Mouse (Mus musculus): ENCODE data around the gene Nufip2. TPM values are rescaled to one million over a fixed set of nuclear protein-coding genes. Genes with fewer than 3 reads are reported as not detected.
A peak's percentile ranks its signal among the peaks of the same experiment; 100 is the strongest.
"Not testable (repeated sequence)": the region's sequence is repeated elsewhere in the genome, so short reads cannot be mapped to it uniquely, and the experiment has no call there.

Nufip2 gene
- polyA plus RNA-seq (2015; fragmentation: Nextera tagmentation; extraction: Ambion mirVana) = 3.4 and 3.6 TPM in 2 replicates

DNA sequence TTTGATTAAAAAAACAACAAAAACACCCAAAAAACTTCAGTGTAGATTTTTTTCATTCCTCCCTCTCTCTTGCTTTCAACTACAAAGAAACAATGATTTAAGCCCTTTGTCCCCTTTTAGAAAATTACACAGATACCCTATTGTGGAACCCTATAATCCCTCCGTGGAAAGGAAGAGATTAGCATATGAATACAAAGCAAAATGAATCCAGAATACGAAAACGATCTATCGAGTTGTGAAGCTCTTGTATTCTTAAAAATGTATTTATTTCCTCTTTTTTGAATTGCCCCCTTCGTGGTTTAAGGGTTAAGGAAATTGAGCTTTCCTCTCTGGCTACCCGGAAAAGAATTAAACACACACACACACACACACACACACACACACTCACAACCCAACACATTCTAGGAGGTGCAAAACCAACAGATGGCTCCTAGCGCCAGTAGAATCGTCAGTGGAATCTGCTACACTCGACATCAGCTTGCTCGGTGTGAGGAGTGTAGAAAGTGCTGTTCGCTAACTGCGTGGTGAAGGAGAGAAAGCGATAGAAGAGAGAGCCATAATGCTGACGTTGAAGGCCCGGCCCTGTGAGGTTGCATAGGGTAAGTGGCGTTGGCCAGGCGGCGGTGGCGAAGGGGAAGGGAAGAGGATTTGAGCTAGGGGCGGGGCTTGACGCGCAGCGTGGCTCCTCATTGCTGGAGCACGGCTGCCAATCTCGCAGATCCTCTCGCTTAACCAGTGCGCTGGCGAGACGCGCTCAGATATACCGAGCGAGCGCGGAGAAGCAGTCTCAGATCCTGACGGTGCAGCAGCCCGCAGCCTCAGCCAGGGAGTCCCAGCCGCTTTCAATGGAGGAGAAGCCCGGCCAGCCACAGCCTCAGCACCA is at the start of gene Nufip2:
TSS of gene Nufip2 (plus strand) at position 773 of the 883 bp plus-strand sequence.
- H3K27ac ChIP-seq (ENCODE audit: low read length) = peak within 1 kb of the TSS; percentile 98
- H3K4me1 ChIP-seq (ENCODE audit: insufficient read depth, low read length) = peaks cover 10% of the 10 kb centered on the region
- peak within 1 kb of the TSS; percentile 79 for H3K4me3 ChIP-seq (ENCODE audit: low read length)
- H3K27me3 ChIP-seq (ENCODE audit: insufficient read depth, low read length) = no peaks in the 10 kb centered on the region
- 0 out of 2 replicates have a peak, but pooled peaks cover 2% of the 10 kb centered on the region for H3K36me3 ChIP-seq (ENCODE audit: insufficient read depth, low read length)
- H3K9me3 ChIP-seq (ENCODE audit: low read length) = no peaks in the 10 kb centered on the region
- peak within 1 kb of the TSS; percentile 60 for H3K4me2 ChIP-seq (replicated peaks; ENCODE audit: low read depth, low read length)
- ATAC-seq (ENCODE audit: low FRiP score, low TSS enrichment) = peak; percentile 99
- H3K9ac ChIP-seq (replicated peaks; ENCODE audit: low read length) = peak within 1 kb of the TSS; percentile 90
- WGBS = under 1% methylated on average over 38 of the region's 38 CpGs

DNA sequence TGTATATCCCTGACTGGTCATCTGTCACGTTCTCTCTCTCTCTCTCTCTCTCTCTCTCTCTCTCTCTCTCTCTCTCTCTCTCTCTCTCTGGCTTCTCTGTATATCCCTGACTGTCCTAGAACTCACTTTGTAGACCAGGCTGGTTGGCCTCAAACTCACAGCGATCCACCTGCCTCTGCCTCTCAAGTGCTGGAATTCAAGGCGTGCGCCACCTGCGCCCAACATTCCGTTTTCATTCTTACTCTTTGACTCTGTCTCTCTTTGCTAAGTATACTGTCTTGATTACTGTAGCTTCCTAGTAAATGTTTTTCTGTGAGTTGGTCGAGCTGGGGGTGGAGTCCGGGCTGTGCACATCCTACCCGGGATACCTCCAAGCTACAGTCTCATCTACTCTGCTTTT is 44.6 kb upstream of the Nufip2 start:
- Histone ChIP-seq H3K4me2 (replicated peaks; ENCODE audit: low read depth, low read length) (no peak overlapping the region), H3K27me3 (ENCODE audit: insufficient read depth, low read length) (no peaks in the 10 kb centered on the region), H3K27ac (ENCODE audit: low read length) (no peak overlapping the region), H3K36me3 (ENCODE audit: insufficient read depth, low read length) (no peaks in the 10 kb centered on the region), H3K4me3 (ENCODE audit: low read length) (no peak overlapping the region), H3K4me1 (ENCODE audit: insufficient read depth, low read length) (no peaks in the 10 kb centered on the region), H3K9me3 (ENCODE audit: low read length) (no peaks in the 10 kb centered on the region), H3K9ac (replicated peaks; ENCODE audit: low read length) (no peak overlapping the region)
- WGBS = 72% methylated on average over 9 of the region's 9 CpGs
- no peak for ATAC-seq (ENCODE audit: low FRiP score, low TSS enrichment)

GRCm38 (mm10) chr11:77645481-77645880 is 40.5 kb upstream of the Nufip2 start:
- 87% methylated on average over 4 of the region's 4 CpGs for WGBS
- Histone ChIP-seq H3K9me3 (ENCODE audit: low read length) (no peaks in the 10 kb centered on the region), H3K4me2 (replicated peaks; ENCODE audit: low read depth, low read length) (no peak overlapping the region)

GRCm38 (mm10) chr11:77648878-77649277 is 37.1 kb upstream of the Nufip2 start:
- Histone ChIP-seq H3K4me2 (replicated peaks; ENCODE audit: low read depth, low read length) (no peak overlapping the region), H3K36me3 (ENCODE audit: insufficient read depth, low read length) (no peaks in the 10 kb centered on the region), H3K4me1 (ENCODE audit: insufficient read depth, low read length) (no peaks in the 10 kb centered on the region), H3K4me3 (ENCODE audit: low read length) (no peak overlapping the region), H3K9me3 (ENCODE audit: low read length) (no peaks in the 10 kb centered on the region), H3K27ac (ENCODE audit: low read length) (no peak overlapping the region), H3K9ac (replicated peaks; ENCODE audit: low read length) (no peak overlapping the region), H3K27me3 (ENCODE audit: insufficient read depth, low read length) (no peaks in the 10 kb centered on the region)
- 62% methylated on average over 7 of the region's 7 CpGs for WGBS
- ATAC-seq (ENCODE audit: low FRiP score, low TSS enrichment) = no peak

More at GRCm38 (mm10) chr11:77645481-77645880, 40.5 kb upstream of the Nufip2 start:
- Histone ChIP-seq H3K36me3 (ENCODE audit: insufficient read depth, low read length) (no peaks in the 10 kb centered on the region), H3K4me1 (ENCODE audit: insufficient read depth, low read length) (no peaks in the 10 kb centered on the region), H3K27ac (ENCODE audit: low read length) (no peak overlapping the region), H3K9ac (replicated peaks; ENCODE audit: low read length) (no peak overlapping the region), H3K27me3 (ENCODE audit: insufficient read depth, low read length) (no peaks in the 10 kb centered on the region), H3K4me3 (ENCODE audit: low read length) (no peak overlapping the region)
- no peak for ATAC-seq (ENCODE audit: low FRiP score, low TSS enrichment)

- no peak for ATAC-seq (ENCODE audit: low FRiP score, low TSS enrichment)
- no peak overlapping the region for H3K9ac ChIP-seq (replicated peaks; ENCODE audit: low read length)
- no peak overlapping the region for H3K27ac ChIP-seq (ENCODE audit: low read length)
- 61% methylated on average over 6 of the region's 6 CpGs for WGBS
- no peaks in the 10 kb centered on the region for H3K9me3 ChIP-seq (ENCODE audit: low read length)
- H3K27me3 ChIP-seq (ENCODE audit: insufficient read depth, low read length) = no peaks in the 10 kb centered on the region
- H3K36me3 ChIP-seq (ENCODE audit: insufficient read depth, low read length) = no peaks in the 10 kb centered on the region
- H3K4me3 ChIP-seq (ENCODE audit: low read length) = no peak overlapping the region
- H3K4me1 ChIP-seq (ENCODE audit: insufficient read depth, low read length) = no peaks in the 10 kb centered on the region
- H3K4me2 ChIP-seq (replicated peaks; ENCODE audit: low read depth, low read length) = no peak overlapping the region
Measured at GRCm38 (mm10) chr11:77652484-77652883, 33.5 kb upstream of the Nufip2 start.

DNA sequence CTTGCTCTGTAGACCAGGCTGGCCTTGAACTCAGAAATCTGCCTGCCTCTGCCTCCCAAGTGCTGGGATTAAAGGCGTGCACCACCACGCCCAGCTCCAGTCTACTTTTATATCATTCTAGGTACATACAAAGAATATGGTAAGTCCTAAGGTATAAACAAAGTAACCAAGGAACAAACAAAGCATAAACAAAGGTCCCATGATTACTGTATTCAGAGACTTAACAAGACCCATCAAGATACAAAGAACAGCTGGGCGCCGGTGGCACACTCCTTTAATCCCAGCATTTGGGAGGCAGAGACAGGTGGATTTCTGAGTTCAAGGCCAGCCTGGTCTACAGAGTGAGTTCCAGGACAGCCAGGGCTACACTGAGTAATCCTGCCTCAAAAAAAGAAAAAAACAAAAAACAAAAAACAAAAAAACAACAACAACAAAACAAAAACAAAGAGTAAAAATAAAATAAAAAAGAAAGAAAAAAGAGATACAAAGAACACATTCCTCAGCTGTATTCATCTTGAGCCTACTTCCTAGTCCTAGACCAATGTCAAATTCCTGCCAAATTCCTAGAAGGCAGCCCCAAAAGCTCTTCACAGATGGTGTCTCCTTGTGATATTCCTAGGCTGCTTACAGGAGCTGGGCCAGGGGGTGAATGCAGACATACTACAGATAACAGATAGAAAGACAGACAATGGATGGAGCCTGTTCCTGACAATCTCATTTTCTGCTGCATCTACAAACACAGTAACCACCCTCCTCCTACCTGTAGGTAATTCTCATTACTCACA is 32.4 kb upstream of the Nufip2 start:
- H3K4me3 ChIP-seq (ENCODE audit: low read length); H3K36me3 ChIP-seq (ENCODE audit: insufficient read depth, low read length); H3K9me3 ChIP-seq (ENCODE audit: low read length); H3K27me3 ChIP-seq (ENCODE audit: insufficient read depth, low read length); H3K9ac ChIP-seq (replicated peaks; ENCODE audit: low read length); H3K4me2 ChIP-seq (replicated peaks; ENCODE audit: low read depth, low read length); H3K4me1 ChIP-seq (ENCODE audit: insufficient read depth, low read length); H3K27ac ChIP-seq (ENCODE audit: low read length); ATAC-seq (ENCODE audit: low FRiP score, low TSS enrichment): not testable (repeated sequence)
- 94% methylated on average over 4 of the region's 4 CpGs for WGBS

- Histone ChIP-seq H3K27me3 (ENCODE audit: insufficient read depth, low read length) (no peaks in the 10 kb centered on the region), H3K27ac (ENCODE audit: low read length) (no peak overlapping the region), H3K4me1 (ENCODE audit: insufficient read depth, low read length) (no peaks in the 10 kb centered on the region), H3K9me3 (ENCODE audit: low read length) (no peaks in the 10 kb centered on the region), H3K4me3 (ENCODE audit: low read length) (no peak overlapping the region), H3K36me3 (ENCODE audit: insufficient read depth, low read length) (no peaks in the 10 kb centered on the region), H3K4me2 (replicated peaks; ENCODE audit: low read depth, low read length) (no peak overlapping the region), H3K9ac (replicated peaks; ENCODE audit: low read length) (no peak overlapping the region)
- WGBS = 63% methylated on average over 4 of the region's 4 CpGs
- no peak for ATAC-seq (ENCODE audit: low FRiP score, low TSS enrichment)
Measured at GRCm38 (mm10) chr11:77659986-77660385, 26.0 kb upstream of the Nufip2 start.

GRCm38 (mm10) chr11:77663639-77664038 is 22.3 kb upstream of the Nufip2 start:
- Histone ChIP-seq H3K9me3 (ENCODE audit: low read length) (no peaks in the 10 kb centered on the region), H3K27ac (ENCODE audit: low read length) (no peak overlapping the region), H3K27me3 (ENCODE audit: insufficient read depth, low read length) (no peaks in the 10 kb centered on the region), H3K36me3 (ENCODE audit: insufficient read depth, low read length) (no peaks in the 10 kb centered on the region), H3K4me3 (ENCODE audit: low read length) (no peak overlapping the region), H3K4me2 (replicated peaks; ENCODE audit: low read depth, low read length) (no peak overlapping the region), H3K4me1 (ENCODE audit: insufficient read depth, low read length) (no peaks in the 10 kb centered on the region), H3K9ac (replicated peaks; ENCODE audit: low read length) (no peak overlapping the region)
- 62% methylated on average over 6 of the region's 6 CpGs for WGBS
- ATAC-seq (ENCODE audit: low FRiP score, low TSS enrichment) = no peak

DNA sequence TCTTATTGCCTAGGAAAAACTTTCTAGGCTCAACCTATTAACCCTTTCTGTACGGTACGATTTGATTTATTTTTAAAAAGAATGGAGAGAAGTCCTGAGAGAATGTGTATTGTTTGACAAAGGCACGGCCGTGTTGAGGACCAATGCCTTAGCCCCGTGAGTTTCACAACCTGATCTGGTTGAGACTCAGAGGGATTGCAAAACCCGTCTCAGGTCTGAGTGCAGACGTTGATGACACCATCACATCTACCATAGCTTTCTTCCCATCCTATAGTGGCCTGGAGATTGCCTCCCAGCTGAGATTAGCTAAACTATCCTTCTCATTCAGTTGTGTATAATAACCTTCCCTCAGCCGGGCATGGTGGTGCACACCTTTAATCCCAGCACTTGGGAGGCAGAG is 21.9 kb upstream of the Nufip2 start:
- Histone ChIP-seq H3K4me2 (replicated peaks; ENCODE audit: low read depth, low read length) (no peak overlapping the region), H3K27me3 (ENCODE audit: insufficient read depth, low read length) (no peaks in the 10 kb centered on the region), H3K9ac (replicated peaks; ENCODE audit: low read length) (no peak overlapping the region), H3K9me3 (ENCODE audit: low read length) (no peaks in the 10 kb centered on the region), H3K4me1 (ENCODE audit: insufficient read depth, low read length) (no peaks in the 10 kb centered on the region), H3K27ac (ENCODE audit: low read length) (no peak overlapping the region), H3K4me3 (ENCODE audit: low read length) (no peak overlapping the region), H3K36me3 (ENCODE audit: insufficient read depth, low read length) (no peaks in the 10 kb centered on the region)
- WGBS = 77% methylated on average over 8 of the region's 8 CpGs
- no peak for ATAC-seq (ENCODE audit: low FRiP score, low TSS enrichment)

- H3K27ac ChIP-seq (ENCODE audit: low read length); H3K4me1 ChIP-seq (ENCODE audit: insufficient read depth, low read length); H3K27me3 ChIP-seq (ENCODE audit: insufficient read depth, low read length); H3K9ac ChIP-seq (replicated peaks; ENCODE audit: low read length); ATAC-seq (ENCODE audit: low FRiP score, low TSS enrichment); H3K4me2 ChIP-seq (replicated peaks; ENCODE audit: low read depth, low read length); H3K36me3 ChIP-seq (ENCODE audit: insufficient read depth, low read length); H3K9me3 ChIP-seq (ENCODE audit: low read length); H3K4me3 ChIP-seq (ENCODE audit: low read length): not testable (repeated sequence)
- WGBS = 74% methylated on average over 5 of the region's 5 CpGs
Measured at GRCm38 (mm10) chr11:77665384-77665783, 20.6 kb upstream of the Nufip2 start.
